Mouse (Mus musculus) midbrain, postnatal 0 days (tissue): ENCODE measurements around the gene Cbx1. TPM values are rescaled to one million over a fixed set of nuclear protein-coding genes. Genes with fewer than 3 reads are reported as not detected.

Source experiments
- ATAC-seq: fragments of 200-750 bp; cut with Nextera tagmentation; 2 replicates; pipeline ENCODE4 v1.8.0; 2017; ENCODE audit warnings: moderate number of reproducible peaks, mild to moderate bottlenecking, moderate TSS enrichment, moderate library complexity; ENCODE audit not compliant: low FRiP score
- DNase-seq: peaks from one replicate; pipeline ENCODE4 v3.0.0-alpha.2; 2015; ENCODE audit warnings: low spot score
- H3K27ac ChIP-seq: fragments of 300-500 bp; sonication (generic); 2 replicates; pipeline ENCODE4 v1.5.1; 2014; ENCODE audit warnings: low read depth, mild to moderate bottlenecking, low read length, mixed read lengths
- H3K27me3 ChIP-seq: fragments of 300-500 bp; sonication (generic); 2 replicates; pipeline ENCODE4 v1.6.1; 2014; ENCODE audit warnings: low read length, control low read depth, mixed read lengths; ENCODE audit not compliant: insufficient read depth
- H3K36me3 ChIP-seq: fragments of 300-500 bp; sonication (generic); 2 replicates; pipeline ENCODE4 v1.6.1; 2014; ENCODE audit warnings: low read length, control low read depth, mixed read lengths; ENCODE audit not compliant: insufficient read depth
- H3K4me1 ChIP-seq: fragments of 300-500 bp; sonication (generic); 2 replicates; pipeline ENCODE4 v1.6.1; 2014; ENCODE audit warnings: mild to moderate bottlenecking, control low read depth, antibody characterized with exemption, low read length, mixed read lengths; ENCODE audit not compliant: insufficient read depth
- H3K4me2 ChIP-seq: fragments of 300-500 bp; sonication (generic); 2 replicates; pipeline ENCODE4 v1.6.1; 2014; ENCODE audit warnings: low read depth, mild to moderate bottlenecking, low read length, mixed read lengths; ENCODE audit not compliant: poor library complexity, severe bottlenecking
- H3K4me3 ChIP-seq: fragments of 300-500 bp; sonication (generic); 2 replicates; pipeline ENCODE4 v1.5.1; 2014; ENCODE audit warnings: low read depth, mild to moderate bottlenecking, low read length, moderate library complexity
- H3K9ac ChIP-seq: fragments of 300-500 bp; sonication (generic); replicated peaks from 2 replicates; pipeline ENCODE4 v1.6.1; 2014; ENCODE audit warnings: mild to moderate bottlenecking, low read length, moderate library complexity, mixed read lengths; ENCODE audit not compliant: poor library complexity, severe bottlenecking
- H3K9me3 ChIP-seq: fragments of 300-500 bp; sonication (generic); 2 replicates; pipeline ENCODE4 v1.6.1; 2016; ENCODE audit warnings: low read length, control low read depth
- CTCF ChIP-seq: IDR thresholded peaks from 2 replicates; pipeline ENCODE4 v1.5.1; 2016; ENCODE audit warnings: antibody characterized with exemption, mild to moderate bottlenecking
- WGBS: fragments of 180-500 bp; shearing (Covaris S2); extraction: QIAGEN DNeasy Blood & Tissue Kit; methylation state at CpG from one replicate; pipeline ENCODE4 v1.1.7; 2014; 5-methylcytosine and 5-hydroxymethylcytosine counted together
- polyA plus RNA-seq: library from polyadenylated mRNA; unstranded; fragments of >200 nt; fragmentation: Nextera tagmentation; extraction: Ambion mirVana; gene quantifications from 2 replicates; pipeline ENCODE4 v1.2.1, GENCODE M21; 2015
- total RNA-seq: library from RNA; depleted of rRNA; stranded (reverse); fragments of >200 nt; gene quantifications from 2 replicates; pipeline ENCODE4 v1.2.3, GENCODE M21; 2014

Gene Cbx1
- total and polyA plus RNA-seq, 2 experiments from 2014 or later: 29.0 to 53.2 TPM

DNA sequence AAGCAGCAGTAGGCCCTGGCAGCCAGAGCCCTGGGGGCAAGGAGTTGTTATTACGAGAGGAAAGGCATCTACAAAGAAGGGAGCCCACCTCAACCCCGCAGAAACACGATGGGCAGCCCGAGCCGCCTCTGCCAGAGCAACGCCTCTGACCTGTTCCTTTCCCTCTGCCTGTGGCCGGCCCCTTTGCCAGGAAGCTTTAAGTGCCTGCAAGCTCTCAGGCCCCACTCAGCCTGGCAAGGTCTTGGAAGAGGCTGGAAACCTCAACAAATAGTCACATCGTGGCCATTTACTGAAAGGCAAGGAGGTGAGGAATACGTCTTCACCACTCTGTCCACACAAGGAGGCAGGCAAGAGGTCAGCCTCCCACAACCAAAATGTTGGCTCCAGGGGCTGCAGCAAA, 20.7 kb upstream of the Cbx1 start:
- Histone ChIP-seq H3K9ac (no peak overlapping the region), H3K36me3 (peaks cover 52% of the 10 kb centered on the region), H3K9me3 (no peaks in the 10 kb centered on the region), H3K27me3 (no peaks in the 10 kb centered on the region), H3K4me2 (no peak overlapping the region), H3K27ac (no peak overlapping the region; the same call in 1 of the 2 replicates), H3K4me1 (peaks cover 3% of the 10 kb centered on the region; the same call in 1 of the 2 replicates), H3K4me3 (no peak overlapping the region)
- TF ChIP-seq CTCF: no peak
- WGBS: 64% methylated on average over 9 of the region's 9 CpGs
- DNase-seq (no peak), ATAC-seq (no peak)

GRCm38 (mm10) chr11:96771274-96771975, 17.5 kb upstream of the Cbx1 start:
- H3K27me3 ChIP-seq: no peaks in the 10 kb centered on the region
- no peak for DNase-seq
- no peak overlapping the region for H3K4me2 ChIP-seq
- ATAC-seq: no peak
- no peak overlapping the region for H3K4me3 ChIP-seq
- H3K27ac ChIP-seq: no peak overlapping the region
- no peak for TF ChIP-seq CTCF
- H3K4me1 ChIP-seq: no peaks in the 10 kb centered on the region
- H3K9ac ChIP-seq: no peak overlapping the region
- H3K9me3 ChIP-seq: no peaks in the 10 kb centered on the region
- WGBS: 97% methylated on average over 9 of the region's 9 CpGs
- peaks cover 52% of the 10 kb centered on the region for H3K36me3 ChIP-seq

DNA sequence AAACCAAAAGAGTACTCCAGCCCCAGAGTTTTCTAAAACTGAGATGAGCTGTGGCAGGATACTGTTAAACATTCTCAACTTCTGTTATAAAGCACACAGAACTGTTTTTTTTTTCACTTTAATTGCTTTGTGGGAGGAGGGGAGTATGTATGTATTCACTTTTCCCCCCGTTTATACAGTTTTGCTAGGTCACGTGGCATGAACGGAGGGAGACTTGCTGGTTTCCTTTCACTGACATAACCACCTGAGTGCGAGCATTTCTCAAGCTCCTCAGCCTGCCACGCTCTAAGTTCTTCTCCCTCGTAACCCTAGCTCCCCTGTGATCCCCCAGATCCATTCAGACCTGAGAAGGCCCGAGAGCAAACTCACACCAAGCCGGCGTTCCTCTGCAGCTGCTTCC, 16.5 kb upstream of the Cbx1 start:
- Histone ChIP-seq H3K27ac (no peak overlapping the region), H3K4me2 (no peak overlapping the region), H3K4me1 (no peaks in the 10 kb centered on the region), H3K36me3 (peaks cover 52% of the 10 kb centered on the region), H3K27me3 (no peaks in the 10 kb centered on the region), H3K4me3 (no peak overlapping the region), H3K9ac (no peak overlapping the region), H3K9me3 (no peaks in the 10 kb centered on the region)
- ATAC-seq: no peak
- 94% methylated on average over 9 of the region's 9 CpGs for WGBS
- DNase-seq: no peak
- no peak for TF ChIP-seq CTCF

- no peak overlapping the region for H3K4me3 ChIP-seq
- H3K4me2 ChIP-seq: no peak overlapping the region
- H3K4me1 ChIP-seq: no peaks in the 10 kb centered on the region
- DNase-seq (no peak), ATAC-seq (no peak)
- H3K9me3 ChIP-seq: no peaks in the 10 kb centered on the region
- peaks cover 36% of the 10 kb centered on the region for H3K36me3 ChIP-seq
- no peak overlapping the region for H3K9ac ChIP-seq
- H3K27ac ChIP-seq: no peak overlapping the region
- H3K27me3 ChIP-seq: no peaks in the 10 kb centered on the region
- 86% methylated on average over 3 of the region's 3 CpGs for WGBS
- TF ChIP-seq CTCF: peak; percentile 37
Observed at GRCm38 (mm10) chr11:96774536-96774935, 14.4 kb upstream of the Cbx1 start.

DNA sequence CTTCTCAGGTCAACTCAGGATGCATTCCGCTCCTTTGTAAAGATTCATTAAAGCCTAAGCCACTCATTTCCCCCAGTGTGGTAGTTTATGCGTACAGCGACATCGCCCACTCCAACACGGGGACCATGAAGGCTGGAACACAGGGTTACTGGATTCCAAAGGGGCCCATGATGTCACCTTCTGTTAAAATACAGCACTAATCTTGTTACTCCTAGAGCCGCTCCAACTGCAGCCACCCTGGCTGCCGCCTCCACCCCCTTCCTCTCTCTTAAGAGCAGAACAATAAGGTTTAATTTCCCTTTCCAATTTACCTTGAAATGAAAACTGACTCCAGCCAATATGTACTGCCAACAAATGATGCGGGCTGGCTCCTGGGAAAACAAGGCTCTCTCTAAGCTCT, 13.9 kb upstream of the Cbx1 start:
- WGBS: 83% methylated on average over 8 of the region's 8 CpGs
- Histone ChIP-seq H3K9ac (no peak overlapping the region), H3K4me2 (no peak overlapping the region), H3K4me3 (no peak overlapping the region), H3K36me3 (peaks cover 32% of the 10 kb centered on the region), H3K27me3 (no peaks in the 10 kb centered on the region), H3K27ac (no peak overlapping the region), H3K4me1 (no peaks in the 10 kb centered on the region), H3K9me3 (no peaks in the 10 kb centered on the region)
- no peak for DNase-seq
- no peak for TF ChIP-seq CTCF
- no peak for ATAC-seq

GRCm38 (mm10) chr11:96775665-96776064, 13.3 kb upstream of the Cbx1 start:
- DNase-seq (no peak), ATAC-seq (no peak)
- H3K4me1 ChIP-seq: no peaks in the 10 kb centered on the region
- TF ChIP-seq CTCF: no peak
- H3K4me2 ChIP-seq: no peak overlapping the region
- no peaks in the 10 kb centered on the region for H3K27me3 ChIP-seq
- 68% methylated on average over 7 of the region's 7 CpGs for WGBS
- H3K27ac ChIP-seq: no peak overlapping the region
- peaks cover 26% of the 10 kb centered on the region for H3K36me3 ChIP-seq
- no peaks in the 10 kb centered on the region for H3K9me3 ChIP-seq
- no peak overlapping the region for H3K9ac ChIP-seq
- H3K4me3 ChIP-seq: no peak overlapping the region
